Mouse (Mus musculus): ENCODE measurements around the gene Mvp. TPM values are rescaled to one million over a fixed set of nuclear protein-coding genes. Genes with fewer than 3 reads are reported as not detected.
A peak's percentile ranks its signal among the peaks of the same experiment; 100 is the strongest.

Mvp gene
- total RNA-seq (2021) = 1 to 10 TPM; 8.6 to 9.5 TPM
- long read RNA-seq, experiment 1, partial matches to known transcripts = 1 of 6 reads
- long read RNA-seq, experiment 1, other reads (novel, unspliced or antisense) = 1 of 6 reads
- long read RNA-seq, experiment 2, full-length matches to known transcripts = 5 of 9 reads
- long read RNA-seq, experiment 2, partial matches to known transcripts = 4 of 9 reads
- long read RNA-seq, experiment 2, other reads (novel, unspliced or antisense) = 0 of 9 reads

DNA sequence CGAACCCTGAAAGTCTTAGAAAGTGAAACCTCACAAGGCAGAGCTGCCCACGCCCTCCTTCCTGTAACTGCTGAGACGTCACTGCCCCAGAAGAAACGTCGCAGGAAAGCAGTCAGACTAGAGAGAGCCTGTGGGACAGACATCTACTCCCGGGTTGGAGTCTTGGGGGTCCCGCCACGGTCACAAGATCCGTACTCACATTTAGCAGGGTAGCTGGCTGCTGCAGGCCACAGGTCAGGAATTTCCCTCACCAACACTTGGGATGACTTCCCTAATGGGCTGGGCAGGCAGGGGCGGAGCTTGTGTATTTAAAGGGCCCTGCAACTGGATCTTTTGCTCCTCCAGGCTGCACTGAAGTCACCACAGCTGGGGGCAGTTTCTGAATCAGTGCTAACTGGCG is at the start of gene Mvp:
Gene Mvp, minus strand, starts transcription at position 302 of the 400 bp plus-strand sequence.
- DNase-seq (ENCODE audit: low spot score in 2 of 2) = peak in 1 of 2 experiments; percentile 25

DNA sequence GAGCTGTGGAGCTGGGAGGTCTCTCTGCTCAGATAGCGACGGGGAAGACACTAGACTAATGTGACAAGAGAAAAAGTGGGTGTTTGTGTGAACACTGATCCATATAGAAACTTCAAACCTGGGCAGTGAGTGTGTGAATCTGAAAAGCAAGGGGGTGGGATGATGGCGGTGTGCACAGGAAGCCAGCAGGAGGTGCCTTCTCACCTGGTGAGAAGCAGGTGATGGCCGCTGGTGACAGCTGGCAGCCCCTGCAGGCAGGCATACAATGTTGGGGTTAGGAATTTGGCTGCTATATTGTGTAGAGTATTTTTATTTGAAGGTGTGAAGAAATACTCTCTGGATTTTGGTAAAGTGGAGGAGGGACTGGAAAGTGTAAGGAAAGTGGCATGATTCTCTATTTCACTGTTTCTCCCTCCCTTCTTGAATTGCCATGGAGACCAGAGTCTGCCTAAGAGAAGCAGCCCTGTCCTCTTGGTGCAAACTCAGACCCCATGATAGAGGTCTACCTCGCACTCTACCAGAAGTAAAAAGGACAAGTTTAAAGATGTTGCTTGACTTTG is 40.7 kb upstream of the Mvp start:
- peak; percentile 3 to 5 for DNase-seq (ENCODE audit: low spot score in 2 of 2)

DNA sequence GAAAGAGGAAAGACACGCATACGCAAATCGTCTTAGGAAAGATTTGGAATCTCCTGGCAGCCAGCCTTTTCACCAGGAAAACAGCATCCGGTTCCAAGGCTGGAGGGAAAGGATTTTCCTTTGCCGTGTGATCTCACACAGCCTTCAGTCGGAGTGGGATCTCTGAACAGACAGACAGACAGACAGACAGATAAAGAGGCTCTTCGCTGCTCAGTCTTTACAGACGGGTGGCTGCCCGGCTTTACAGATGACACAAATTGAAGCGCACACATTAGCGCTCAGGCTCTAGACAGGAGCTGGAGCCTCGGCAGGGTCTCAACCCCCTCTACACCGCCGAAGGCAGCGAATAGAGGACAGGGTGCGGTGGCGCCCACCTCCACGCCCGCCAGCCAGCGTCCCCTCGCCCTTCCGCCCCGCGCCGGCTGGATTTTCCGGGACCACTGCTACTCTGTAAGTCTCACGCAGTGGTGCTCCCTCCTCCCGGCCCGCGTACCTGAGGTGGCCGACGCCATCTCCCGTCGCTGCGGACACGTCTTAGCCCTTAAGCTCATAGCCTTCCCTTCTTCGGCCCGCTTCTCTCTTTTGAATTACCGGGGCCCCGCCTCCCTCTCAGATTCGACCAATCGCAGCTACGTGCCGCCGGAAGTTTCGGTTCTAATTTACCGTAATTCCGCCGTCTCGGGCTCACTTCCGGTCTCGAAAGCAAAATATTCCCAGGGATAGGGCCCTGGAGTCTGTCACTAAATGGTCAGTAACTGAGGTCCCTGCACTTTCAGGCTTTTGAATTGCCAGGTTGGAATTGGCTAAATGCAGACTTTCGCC is 27.6 kb upstream of the Mvp start, which contains the start of gene Kif22:
Gene Kif22, minus strand, starts transcription at position 621 of the 822 bp plus-strand sequence.
- peak; percentile 86 to 91 for DNase-seq (ENCODE audit: low spot score in 2 of 2)

GRCm38 (mm10) chr7:127031244-127031643 is 16.8 kb upstream of the Mvp start:
- no peak for DNase-seq (ENCODE audit: low spot score in 2 of 2)

- DNase-seq (ENCODE audit: low spot score in 2 of 2) = no peak
Observed at GRCm38 (mm10) chr7:127030172-127030571, 15.8 kb upstream of the Mvp start.

GRCm38 (mm10) chr7:127027885-127028284 is 13.5 kb upstream of the Mvp start:
- DNase-seq (ENCODE audit: low spot score in 2 of 2) = peak in 1 of 2 experiments; percentile 24

GRCm38 (mm10) chr7:127026984-127027726 is 12.7 kb upstream of the Mvp start, which contains the start of gene Maz:
Gene Maz (minus strand): TSS chr7:127027037.
- DNase-seq (ENCODE audit: low spot score in 2 of 2) = peak; percentile 99

DNA sequence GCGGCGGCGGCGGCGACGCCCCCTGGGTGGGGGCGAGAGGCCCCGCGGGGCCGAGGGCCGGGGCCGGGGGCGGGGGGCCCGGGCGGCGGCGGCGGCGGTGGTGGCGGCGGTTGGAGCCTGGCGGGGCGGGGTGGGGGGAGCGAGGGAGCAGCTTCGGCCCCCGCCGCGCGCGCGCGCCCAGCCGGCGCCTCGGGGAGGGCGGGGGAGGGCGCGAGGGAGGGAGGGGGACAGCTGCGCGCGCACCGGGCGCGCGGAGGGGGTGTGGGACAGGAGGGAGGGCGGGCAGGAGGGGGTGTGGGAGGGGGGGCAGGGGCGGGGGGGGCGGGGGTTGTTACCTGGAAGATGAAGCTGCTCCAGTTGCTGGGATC is 12.2 kb upstream of the Mvp start:
- DNase-seq (ENCODE audit: low spot score in 2 of 2) = peak in 1 of 2 experiments; percentile 64

DNA sequence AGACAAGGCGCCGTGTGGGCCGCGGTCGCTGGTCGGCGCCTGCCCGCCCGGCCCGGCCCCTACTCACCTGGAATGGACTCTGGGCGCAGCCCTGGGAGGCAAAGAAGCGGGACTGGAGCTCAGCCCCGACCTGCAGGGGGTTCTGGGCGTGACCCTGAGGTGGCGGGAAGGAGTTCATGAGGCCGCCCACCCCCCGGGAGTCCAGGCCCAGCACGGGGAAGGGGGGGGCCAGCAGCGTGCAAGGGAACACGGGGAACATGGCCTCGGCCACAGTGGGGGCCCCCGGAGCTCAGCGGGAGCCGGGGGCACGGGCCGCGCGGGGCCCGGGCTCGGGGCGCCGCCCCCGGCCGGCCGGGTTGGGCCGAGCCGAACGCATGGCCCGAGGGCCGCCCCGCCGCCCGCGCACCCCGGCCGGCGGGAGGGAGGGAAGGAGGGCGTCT is 11.8 kb upstream of the Mvp start:
- DNase-seq (ENCODE audit: low spot score in 2 of 2) = peak in 1 of 2 experiments; percentile 52

- peak in 1 of 2 experiments; percentile 55 for DNase-seq (ENCODE audit: low spot score in 2 of 2)
Observed at GRCm38 (mm10) chr7:127025556-127026160, 11.2 kb upstream of the Mvp start.

GRCm38 (mm10) chr7:127024755-127025555 is 10.5 kb upstream of the Mvp start:
- DNase-seq (ENCODE audit: low spot score in 2 of 2) = peak; percentile 75 to 84

GRCm38 (mm10) chr7:127023896-127024690 is 9.7 kb upstream of the Mvp start:
- DNase-seq (ENCODE audit: low spot score in 2 of 2) = no peak

DNA sequence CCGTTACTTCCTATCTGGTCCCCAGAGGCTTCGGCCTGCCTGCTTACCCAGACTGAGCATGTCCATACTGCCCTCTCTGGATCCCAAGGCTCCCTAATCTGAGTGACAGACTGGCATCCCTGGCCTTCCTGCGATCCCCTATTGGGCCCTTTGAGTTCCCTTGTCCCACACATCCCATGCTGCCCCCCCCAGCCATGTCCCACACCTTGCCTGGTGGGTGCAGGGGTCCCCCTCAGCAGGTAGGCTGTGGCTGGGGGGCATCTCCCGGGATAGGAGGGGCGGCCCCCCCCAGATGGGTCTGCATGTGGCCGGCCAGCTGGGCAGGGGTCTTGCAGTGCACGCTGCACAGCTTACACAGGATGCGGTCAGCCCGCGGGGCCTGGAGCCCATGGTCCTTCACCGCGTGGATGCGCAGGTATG is 8.9 kb upstream of the Mvp start:
- DNase-seq (ENCODE audit: low spot score in 2 of 2) = no peak

- no peak for DNase-seq (ENCODE audit: low spot score in 2 of 2)
Observed at GRCm38 (mm10) chr7:127022528-127023271, 8.3 kb upstream of the Mvp start.

GRCm38 (mm10) chr7:127021563-127022527 is 7.4 kb upstream of the Mvp start:
- no peak for DNase-seq (ENCODE audit: low spot score in 2 of 2)

- DNase-seq (ENCODE audit: low spot score in 2 of 2) = peak; percentile 63 to 72
Observed at GRCm38 (mm10) chr7:127020901-127021562, 6.6 kb upstream of the Mvp start, which contains the start of the genes Gm42742 and Prrt2. Gene Gm42742 (minus strand): TSS chr7:127021097. Gene Prrt2 (minus strand): TSS chr7:127021211.

All from left cerebral cortex, adult 18-20 months (tissue).